Mouse (Mus musculus) heart, embryonic 14.5 days (tissue): ENCODE results near the gene Ywhae. TPM values are rescaled to one million over a fixed set of nuclear protein-coding genes. Genes with fewer than 3 reads are reported as not detected.
"Not testable (repeated sequence)": the region's sequence is repeated elsewhere in the genome, so short reads cannot be mapped to it uniquely, and the experiment has no call there.

ENCODE experiments used
- ATAC-seq: fragments of 200-750 bp; cut with Nextera tagmentation; 2 replicates; pipeline ENCODE4 v1.8.0; 2017; ENCODE audit warnings: low read depth, moderate TSS enrichment; ENCODE audit not compliant: insufficient number of reproducible peaks, insufficient read depth, low FRiP score
- H3K27ac ChIP-seq, 2 experiments: fragments of 200-500 bp in 1 of 2; fragments of 300-500 bp in 1 of 2; sonication (generic) in 1 of 2; replicated peaks in 1 of 2; 2 replicates each; pipeline ENCODE4 v1.5.1; 2012 to 2014; ENCODE audit warnings: low read depth in 2 of 2, low read length in 2 of 2, control low read depth in 1 of 2, mild to moderate bottlenecking in 1 of 2, mixed read lengths in 1 of 2; ENCODE audit not compliant: control insufficient read depth in 1 of 2, insufficient read depth in 1 of 2
- H3K27me3 ChIP-seq: fragments of 300-500 bp; sonication (generic); 2 replicates; pipeline ENCODE4 v1.6.1; 2014; ENCODE audit warnings: mild to moderate bottlenecking, low read length, control low read depth; ENCODE audit not compliant: control insufficient read depth, insufficient read depth
- H3K36me3 ChIP-seq: fragments of 300-500 bp; sonication (generic); 2 replicates; pipeline ENCODE4 v1.6.1; 2014; ENCODE audit warnings: mild to moderate bottlenecking, control low read depth, low read length, mixed read lengths; ENCODE audit not compliant: control insufficient read depth, insufficient read depth
- H3K4me1 ChIP-seq, 2 experiments: fragments of 200-500 bp in 1 of 2; fragments of 300-500 bp in 1 of 2; sonication (generic) in 1 of 2; 2 replicates each; pipeline ENCODE4 v1.6.1; 2012 to 2014; ENCODE audit warnings: low read length in 2 of 2, control low read depth in 1 of 2, mixed read lengths in 1 of 2; ENCODE audit not compliant: control insufficient read depth in 2 of 2, insufficient read depth in 2 of 2
- H3K4me2 ChIP-seq: fragments of 300-500 bp; sonication (generic); 2 replicates; pipeline ENCODE4 v1.6.1; 2014; ENCODE audit warnings: mild to moderate bottlenecking, low read length
- H3K4me3 ChIP-seq, 2 experiments: fragments of 200-500 bp in 1 of 2; fragments of 300-500 bp in 1 of 2; sonication (generic) in 1 of 2; 2 replicates each; pipeline ENCODE4 v1.5.1; 2012 to 2014; ENCODE audit warnings: low read length in 2 of 2, mild to moderate bottlenecking in 2 of 2, control low read depth in 1 of 2, low read depth in 1 of 2, moderate library complexity in 1 of 2; ENCODE audit not compliant: control insufficient read depth in 1 of 2, insufficient read depth in 1 of 2
- H3K9ac ChIP-seq: fragments of 300-500 bp; sonication (generic); 2 replicates; pipeline ENCODE4 v1.6.1; 2014; ENCODE audit warnings: mild to moderate bottlenecking, low read length
- H3K9me3 ChIP-seq: fragments of 300-500 bp; sonication (generic); 2 replicates; pipeline ENCODE4 v1.6.1; 2016; ENCODE audit warnings: low read length, control low read depth; ENCODE audit not compliant: control insufficient read depth
- WGBS: fragments of 180-500 bp; shearing (Covaris S2); extraction: QIAGEN DNeasy Blood & Tissue Kit; methylation state at CpG from one replicate; pipeline ENCODE4 v1.1.7; 2014; 5-methylcytosine and 5-hydroxymethylcytosine counted together
- polyA plus RNA-seq: library from polyadenylated mRNA; unstranded; fragments of >200 nt; fragmentation: Nextera tagmentation; extraction: Ambion mirVana; gene quantifications from 2 replicates; pipeline ENCODE4 v1.2.1, GENCODE M21; 2014

Ywhae gene
- polyA plus RNA-seq, 1 experiment from 2014 or later, result 732 TPM

- Histone ChIP-seq H3K9ac (no peak overlapping the region), H3K36me3 (peaks cover 90% of the 10 kb centered on the region), H3K4me3 (no peak overlapping the region), H3K27ac (no peak overlapping the region), H3K27me3 (no peaks in the 10 kb centered on the region), H3K4me2 (no peak overlapping the region), H3K4me1 (no peaks in the 10 kb centered on the region), H3K9me3 (no peaks in the 10 kb centered on the region)
- 88% methylated on average over 5 of the region's 5 CpGs for WGBS
- ATAC-seq, result no peak
Measured at GRCm38 (mm10) chr11:75693570-75693969, 39.1 kb upstream of the Ywhae start.

- H3K9ac ChIP-seq, H3K27ac ChIP-seq, ATAC-seq, H3K9me3 ChIP-seq, H3K4me3 ChIP-seq, H3K4me2 ChIP-seq, H3K27me3 ChIP-seq, H3K4me1 ChIP-seq: not testable (repeated sequence)
- 94% methylated on average over 3 of the region's 3 CpGs for WGBS
- H3K36me3 ChIP-seq, result peaks cover 99% of the 10 kb centered on the region
Measured at GRCm38 (mm10) chr11:75697464-75697863, 35.2 kb upstream of the Ywhae start.

- H3K27me3 ChIP-seq, result no peaks in the 10 kb centered on the region
- H3K9me3 ChIP-seq, result no peaks in the 10 kb centered on the region
- H3K27ac ChIP-seq, result no peak overlapping the region
- H3K4me1 ChIP-seq, result peaks cover 0 to 4% of the 10 kb centered on the region in 2 experiments; a peak in 1 of 4 replicates
- H3K36me3 ChIP-seq, result peaks cover 99% of the 10 kb centered on the region
- H3K4me3 ChIP-seq, result no peak overlapping the region
- H3K9ac ChIP-seq, result no peak overlapping the region
- ATAC-seq, result no peak
- H3K4me2 ChIP-seq, result no peak overlapping the region
- WGBS, result 93% methylated on average over 5 of the region's 5 CpGs
Measured at GRCm38 (mm10) chr11:75700557-75700956, 32.1 kb upstream of the Ywhae start.

GRCm38 (mm10) chr11:75702761-75703160, 29.9 kb upstream of the Ywhae start:
- no peak overlapping the region for H3K4me3 ChIP-seq
- H3K9ac ChIP-seq, result no peak overlapping the region
- ATAC-seq, result no peak
- peaks cover 0 to 4% of the 10 kb centered on the region in 2 experiments; a peak in 1 of 4 replicates for H3K4me1 ChIP-seq
- H3K36me3 ChIP-seq, result peaks cover 95% of the 10 kb centered on the region
- no peaks in the 10 kb centered on the region for H3K27me3 ChIP-seq
- no peak overlapping the region for H3K4me2 ChIP-seq
- H3K9me3 ChIP-seq, result no peaks in the 10 kb centered on the region
- no peak overlapping the region for H3K27ac ChIP-seq
- WGBS, result 95% methylated on average over 6 of the region's 6 CpGs

- no peak for ATAC-seq
- 94% methylated on average over 2 of the region's 2 CpGs for WGBS
Measured at GRCm38 (mm10) chr11:75703748-75704147, 28.9 kb upstream of the Ywhae start.

GRCm38 (mm10) chr11:75713949-75714348, 18.7 kb upstream of the Ywhae start:
- Histone ChIP-seq H3K9me3 (no peaks in the 10 kb centered on the region), H3K36me3 (no peaks in the 10 kb centered on the region), H3K4me1 (no peaks in the 10 kb centered on the region), H3K4me3 (no peak overlapping the region), H3K27me3 (no peaks in the 10 kb centered on the region), H3K9ac (no peak overlapping the region), H3K27ac (no peak overlapping the region), H3K4me2 (no peak overlapping the region)
- no peak for ATAC-seq
- WGBS, result 92% methylated on average over 1 of the region's 1 CpGs

More at GRCm38 (mm10) chr11:75703748-75704147, 28.9 kb upstream of the Ywhae start:
- Histone ChIP-seq H3K27ac (no peak overlapping the region), H3K27me3 (no peaks in the 10 kb centered on the region), H3K36me3 (peaks cover 89% of the 10 kb centered on the region), H3K4me3 (no peak overlapping the region), H3K9me3 (no peaks in the 10 kb centered on the region), H3K4me2 (no peak overlapping the region), H3K4me1 (peaks cover 0 to 4% of the 10 kb centered on the region in 2 experiments; a peak in 1 of 4 replicates), H3K9ac (no peak overlapping the region)

GRCm38 (mm10) chr11:75715556-75715955, 17.1 kb upstream of the Ywhae start:
- Histone ChIP-seq H3K27ac (no peak overlapping the region), H3K4me2 (peak overlapping the region; percentile 49), H3K9ac (peak overlapping the region; percentile 48; the same call in 1 of the 2 replicates), H3K9me3 (no peaks in the 10 kb centered on the region; the same call in 1 of the 2 replicates), H3K4me1 (no peaks in the 10 kb centered on the region), H3K36me3 (no peaks in the 10 kb centered on the region), H3K27me3 (no peaks in the 10 kb centered on the region), H3K4me3 (no peak overlapping the region; a peak in 1 of 4 replicates)
- WGBS, result 18% methylated on average over 12 of the region's 12 CpGs
- no peak for ATAC-seq

- WGBS, result 80% methylated on average over 8 of the region's 8 CpGs
- ATAC-seq, result no peak
Measured at GRCm38 (mm10) chr11:75716661-75717325, 15.9 kb upstream of the Ywhae start.

More at GRCm38 (mm10) chr11:75716661-75717325, 15.9 kb upstream of the Ywhae start:
- Histone ChIP-seq H3K4me1 (no peaks in the 10 kb centered on the region), H3K9ac (no peak overlapping the region), H3K4me3 (no peak overlapping the region), H3K27ac (no peak overlapping the region), H3K27me3 (no peaks in the 10 kb centered on the region), H3K4me2 (no peak overlapping the region), H3K9me3 (peaks cover 8% of the 10 kb centered on the region; the same call in 1 of the 2 replicates), H3K36me3 (no peaks in the 10 kb centered on the region)
